Mouse (Mus musculus) heart, adult 2 months (tissue): ENCODE measurements around the gene Gm10775.

Source experiments
- EP300 ChIP-seq: fragments of 200-500 bp; IDR thresholded peaks from 2 replicates; pipeline ENCODE4 v1.6.1; 2011; ENCODE audit warnings: low read depth, low read length, control low read depth; ENCODE audit not compliant: insufficient read depth
- POLR2A ChIP-seq: fragments of 200-500 bp; IDR thresholded peaks from 2 replicates; pipeline ENCODE4 v1.6.1; 2011; ENCODE audit warnings: mild to moderate bottlenecking, low read depth, low read length, control low read depth; ENCODE audit not compliant: insufficient read depth

GRCm38 (mm10) chr13:65259239-65259638, at the start of gene Gm10775:
- TF ChIP-seq POLR2A = no peak
- no peak for TF ChIP-seq EP300
